Mouse (Mus musculus): ENCODE measurements around the gene Cd300ld5. TPM values are rescaled to one million over a fixed set of nuclear protein-coding genes. Genes with fewer than 3 reads are reported as not detected.
"Not testable (repeated sequence)": the region's sequence is repeated elsewhere in the genome, so short reads cannot be mapped to it uniquely, and the experiment has no call there.

The Cd300ld5 gene
- polyA plus RNA-seq, 1 experiment from 2014 or later = not detected

GRCm38 (mm10) chr11:115026912-115027311 is 10.7 kb downstream of the Cd300ld5 start, which contains the start of gene Cd300ld4:
Gene Cd300ld4, minus strand, starts transcription at chr11:115027012.
- WGBS = no CpG with 5 or more reads among the region's 6 CpGs
- not testable (repeated sequence) for ATAC-seq (ENCODE audit: low FRiP score, low read depth); H3K4me1 ChIP-seq

DNA sequence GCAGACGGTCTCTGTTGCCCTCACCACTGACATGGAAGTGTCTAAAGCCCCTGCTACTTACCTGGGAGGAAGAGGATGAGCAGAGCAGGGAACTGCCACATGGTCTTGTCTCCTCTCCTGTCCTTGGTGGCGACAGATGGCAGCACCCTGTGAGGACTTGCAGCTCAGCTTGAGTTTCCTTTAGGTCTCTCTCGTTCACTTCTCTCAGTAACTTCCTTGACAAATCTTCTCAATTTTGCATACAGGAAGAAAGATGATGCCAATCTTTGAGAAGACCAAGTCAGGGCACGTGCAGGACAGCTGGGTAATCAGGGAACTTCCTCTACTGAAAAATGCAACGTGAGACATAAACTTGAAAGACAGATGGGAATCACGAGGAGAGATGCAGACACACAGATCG is 21.5 kb downstream of the Cd300ld5 start, which contains the start of gene Cd300ld2:
TSS of gene Cd300ld2 (minus strand) at position 101 of the 400 bp plus-strand sequence.
- H3K4me3 ChIP-seq; H3K27me3 ChIP-seq (replicated peaks); H3K27ac ChIP-seq; ATAC-seq (ENCODE audit: low FRiP score, low read depth); H3K9me3 ChIP-seq; H3K4me1 ChIP-seq; H3K4me2 ChIP-seq (replicated peaks); H3K36me3 ChIP-seq; H3K9ac ChIP-seq: not testable (repeated sequence)
- WGBS = no CpG with 5 or more reads among the region's 7 CpGs

More at GRCm38 (mm10) chr11:115026912-115027311, 10.7 kb downstream of the Cd300ld5 start, which contains the start of gene Cd300ld4:
- H3K9ac ChIP-seq; H3K4me2 ChIP-seq (replicated peaks); H3K36me3 ChIP-seq; H3K27ac ChIP-seq; H3K27me3 ChIP-seq (replicated peaks); H3K4me3 ChIP-seq; H3K9me3 ChIP-seq: not testable (repeated sequence)

DNA sequence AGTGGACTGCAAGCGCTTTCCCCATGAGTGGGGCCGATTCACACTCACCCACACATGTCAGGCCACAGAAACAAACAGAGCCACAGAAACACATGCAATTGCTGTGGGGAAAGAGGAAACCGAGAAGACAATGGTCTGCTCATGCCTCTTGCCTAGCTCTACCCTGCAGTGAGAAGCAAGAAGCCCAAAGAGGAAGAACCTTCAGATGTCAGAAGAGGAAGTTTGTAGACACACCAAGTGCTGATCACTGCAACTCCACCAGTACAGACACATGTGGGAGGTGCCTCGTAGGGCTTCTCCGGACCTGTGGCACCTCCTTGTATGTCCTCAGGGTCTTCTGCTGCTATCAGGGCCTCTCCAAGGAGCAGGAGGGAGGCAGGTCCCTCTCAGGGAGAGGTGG is 33.5 kb downstream of the Cd300ld5 start:
- no peaks in the 10 kb centered on the region for H3K4me1 ChIP-seq
- no peaks in the 10 kb centered on the region for H3K36me3 ChIP-seq
- no peak overlapping the region for H3K4me2 ChIP-seq (replicated peaks)
- no peak for ATAC-seq (ENCODE audit: low FRiP score, low read depth)
- H3K27me3 ChIP-seq (replicated peaks) = no peaks in the 10 kb centered on the region
- 86% methylated on average over 5 of the region's 5 CpGs for WGBS
- no peak overlapping the region for H3K9ac ChIP-seq
- no peak overlapping the region for H3K4me3 ChIP-seq
- no peak overlapping the region for H3K27ac ChIP-seq
- H3K9me3 ChIP-seq = no peaks in the 10 kb centered on the region

GRCm38 (mm10) chr11:115001474-115002040 is 36.0 kb downstream of the Cd300ld5 start, which contains the start of gene Cd300c2:
Gene Cd300c2, minus strand, starts transcription at chr11:115001880.
- H3K9me3 ChIP-seq = no peaks in the 10 kb centered on the region
- 0 out of 2 replicates have a peak, but pooled peaks cover 5% of the 10 kb centered on the region for H3K27me3 ChIP-seq (replicated peaks)
- no peaks in the 10 kb centered on the region for H3K36me3 ChIP-seq
- no peak for ATAC-seq (ENCODE audit: low FRiP score, low read depth)
- H3K4me3 ChIP-seq = no peak within 1 kb of the TSS
- H3K4me1 ChIP-seq = no peaks in the 10 kb centered on the region
- H3K9ac ChIP-seq = no peak within 1 kb of the TSS
- H3K27ac ChIP-seq = no peak within 1 kb of the TSS
- no peak within 1 kb of the TSS for H3K4me2 ChIP-seq (replicated peaks)
- 93% methylated on average over 7 of the region's 7 CpGs for WGBS

DNA sequence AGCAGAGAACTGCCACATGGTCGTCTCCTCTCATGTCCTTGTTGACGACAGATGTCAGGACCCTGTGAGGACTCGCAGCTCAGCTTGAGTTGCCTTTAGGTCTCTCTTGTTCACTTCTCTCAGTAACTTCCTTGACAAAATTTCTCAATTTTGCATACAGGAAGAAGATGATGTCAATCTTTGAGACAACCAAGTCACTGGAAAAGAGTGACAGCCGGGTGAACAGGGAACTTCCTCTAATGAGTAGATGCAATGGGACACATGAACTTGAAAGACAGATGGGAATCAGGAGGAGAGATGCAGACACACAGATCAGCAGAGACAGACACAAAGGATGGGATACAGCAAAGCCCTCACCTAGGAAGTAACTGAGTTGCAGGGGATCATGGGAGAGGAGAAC is 47.8 kb downstream of the Cd300ld5 start, which contains the start of gene Cd300ld:
TSS of gene Cd300ld (minus strand) at position 130 of the 400 bp plus-strand sequence.
- H3K9ac ChIP-seq = no peak within 1 kb of the TSS
- no peak within 1 kb of the TSS for H3K4me2 ChIP-seq (replicated peaks)
- no peak for ATAC-seq (ENCODE audit: low FRiP score, low read depth)
- H3K4me3 ChIP-seq = no peak within 1 kb of the TSS
- WGBS = 82% methylated on average over 4 of the region's 4 CpGs
- H3K27ac ChIP-seq = no peak within 1 kb of the TSS
- H3K9me3 ChIP-seq = no peaks in the 10 kb centered on the region
- no peaks in the 10 kb centered on the region for H3K36me3 ChIP-seq
- no peaks in the 10 kb centered on the region for H3K27me3 ChIP-seq (replicated peaks)
- no peaks in the 10 kb centered on the region for H3K4me1 ChIP-seq

DNA sequence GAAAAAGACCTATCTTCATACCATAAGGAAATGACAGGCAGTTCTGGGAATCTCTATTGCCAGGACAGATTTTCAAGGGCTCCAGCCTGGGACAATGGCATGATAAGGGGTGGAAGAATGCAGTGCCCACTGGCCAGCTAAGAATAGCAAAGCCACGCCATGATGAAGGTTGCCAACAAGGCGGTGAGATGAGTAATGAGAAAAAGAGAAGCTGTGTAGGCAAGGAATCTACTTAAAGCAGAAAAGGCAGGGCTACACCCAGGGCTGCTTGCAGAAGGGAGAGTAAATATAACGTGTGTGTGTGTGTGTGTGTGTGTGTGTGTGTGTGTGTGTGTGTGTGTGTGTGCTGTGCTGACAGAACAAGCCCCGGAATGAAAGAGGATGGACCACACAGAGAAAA is 55.7 kb downstream of the Cd300ld5 start:
- Histone ChIP-seq H3K27ac (no peak overlapping the region), H3K36me3 (no peaks in the 10 kb centered on the region), H3K9ac (no peak overlapping the region), H3K27me3 (replicated peaks) (no peaks in the 10 kb centered on the region), H3K4me3 (no peak overlapping the region), H3K9me3 (peaks cover 15% of the 10 kb centered on the region), H3K4me2 (replicated peaks) (no peak overlapping the region), H3K4me1 (no peaks in the 10 kb centered on the region)
- ATAC-seq (ENCODE audit: low FRiP score, low read depth) = no peak
- 68% methylated on average over 4 of the region's 4 CpGs for WGBS

Other genes starting within 250 kb of the Cd300ld5 start
- 48.5 and 51.2 TPM in 2 replicates for gene Btbd17, start 241.8 kb downstream of the Cd300ld5 start, polyA plus RNA-seq (2016; fragmentation: Nextera tagmentation; extraction: Ambion mirVana)
- gene Gpr142, start 238.8 kb downstream of the Cd300ld5 start, polyA plus RNA-seq (2016; fragmentation: Nextera tagmentation; extraction: Ambion mirVana) = not detected in 2 replicates
- 21.6 and 23.9 TPM in 2 replicates for gene Gprc5c, start 186.6 kb downstream of the Cd300ld5 start, polyA plus RNA-seq (2016; fragmentation: Nextera tagmentation; extraction: Ambion mirVana)
- gene Cd300a, start 147.7 kb downstream of the Cd300ld5 start, polyA plus RNA-seq (2016; fragmentation: Nextera tagmentation; extraction: Ambion mirVana) = 0.74 and 0.87 TPM in 2 replicates
- gene Cd300lb, start 103.4 kb downstream of the Cd300ld5 start, polyA plus RNA-seq (2016; fragmentation: Nextera tagmentation; extraction: Ambion mirVana) = not detected in 2 replicates
- gene Cd300c, start 68.6 kb downstream of the Cd300ld5 start, polyA plus RNA-seq (2016; fragmentation: Nextera tagmentation; extraction: Ambion mirVana) = not detected in 2 replicates
- 0.08 and 0.11 TPM in 2 replicates for gene Cd300ld, start 47.8 kb downstream of the Cd300ld5 start, polyA plus RNA-seq (2016; fragmentation: Nextera tagmentation; extraction: Ambion mirVana)
- gene Cd300c2, start 35.9 kb downstream of the Cd300ld5 start, polyA plus RNA-seq (2016; fragmentation: Nextera tagmentation; extraction: Ambion mirVana) = 1.1 and 1.2 TPM in 2 replicates
- gene Cd300ld2, start 21.6 kb downstream of the Cd300ld5 start, polyA plus RNA-seq (2016; fragmentation: Nextera tagmentation; extraction: Ambion mirVana) = not detected in 2 replicates
- gene Cd300ld4, start 10.8 kb downstream of the Cd300ld5 start, polyA plus RNA-seq (2016; fragmentation: Nextera tagmentation; extraction: Ambion mirVana) = not detected in 2 replicates
- gene Cd300ld3, start 10.6 kb upstream of the Cd300ld5 start, polyA plus RNA-seq (2016; fragmentation: Nextera tagmentation; extraction: Ambion mirVana) = not detected in 2 replicates
- gene Cd300e, start 24.4 kb upstream of the Cd300ld5 start, polyA plus RNA-seq (2016; fragmentation: Nextera tagmentation; extraction: Ambion mirVana) = not detected in 2 replicates
- gene Rab37, start 53.7 kb upstream of the Cd300ld5 start, polyA plus RNA-seq (2016; fragmentation: Nextera tagmentation; extraction: Ambion mirVana) = 2.0 and 3.5 TPM in 2 replicates
- gene Cd300lf, start 96.2 kb upstream of the Cd300ld5 start, polyA plus RNA-seq (2016; fragmentation: Nextera tagmentation; extraction: Ambion mirVana) = 0.61 TPM in 1 of 2 replicates, not detected in the other
- 36.7 and 41.1 TPM in 2 replicates for gene Slc9a3r1, start 125.6 kb upstream of the Cd300ld5 start, polyA plus RNA-seq (2016; fragmentation: Nextera tagmentation; extraction: Ambion mirVana)
- gene Tmem104, start 149.7 kb upstream of the Cd300ld5 start, polyA plus RNA-seq (2016; fragmentation: Nextera tagmentation; extraction: Ambion mirVana) = 8.6 and 9.7 TPM in 2 replicates
- gene Nat9, start 150.1 kb upstream of the Cd300ld5 start, polyA plus RNA-seq (2016; fragmentation: Nextera tagmentation; extraction: Ambion mirVana) = 19.7 and 20.3 TPM in 2 replicates
- gene Grin2c, start 229.5 kb upstream of the Cd300ld5 start, polyA plus RNA-seq (2016; fragmentation: Nextera tagmentation; extraction: Ambion mirVana) = 0.96 and 1.0 TPM in 2 replicates
- gene Fdxr, start 239.3 kb upstream of the Cd300ld5 start, polyA plus RNA-seq (2016; fragmentation: Nextera tagmentation; extraction: Ambion mirVana) = 16.4 and 18.9 TPM in 2 replicates